Mouse (Mus musculus): ENCODE measurements around the gene Dixdc1. TPM values are rescaled to one million over a fixed set of nuclear protein-coding genes. Genes with fewer than 3 reads are reported as not detected.

Dixdc1 gene
- polyA plus RNA-seq, 2 experiments: 16.1 to 16.4 TPM

DNA sequence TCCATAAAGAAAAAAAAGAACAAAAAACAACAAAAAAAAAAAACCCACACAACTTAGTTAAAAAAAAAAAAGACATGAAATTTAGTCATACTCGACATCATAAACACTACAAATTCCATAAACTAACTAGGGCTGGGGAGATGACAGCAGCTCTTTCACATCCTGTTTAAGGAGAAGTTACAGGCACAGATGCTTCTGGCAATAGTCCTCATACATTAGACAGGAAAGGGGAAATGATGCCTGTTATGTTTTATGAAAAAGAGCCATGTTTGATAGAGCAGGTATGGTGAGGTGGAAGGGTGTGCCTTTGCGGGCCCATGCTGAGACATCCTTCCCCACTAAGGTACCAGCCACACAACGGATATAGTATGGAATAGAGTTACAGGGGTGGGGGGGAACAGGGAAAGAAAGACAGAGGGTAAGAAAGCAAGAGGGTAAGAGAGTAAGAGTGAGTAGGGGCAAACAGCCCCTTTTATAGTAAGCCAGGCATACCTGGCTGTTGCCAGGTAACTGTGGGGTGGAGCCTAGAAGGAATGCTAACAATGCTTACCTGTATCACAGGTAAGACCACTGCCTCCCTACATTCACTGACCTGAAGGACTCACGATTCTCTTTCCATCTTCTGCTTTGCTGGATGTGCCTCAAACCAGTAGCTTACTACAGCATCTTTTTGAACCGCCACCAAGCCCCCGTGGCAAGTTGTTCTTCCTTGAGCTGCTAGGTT, 22.4 kb upstream of the Dixdc1 start:
- no peak for ATAC-seq (ENCODE audit: low FRiP score, low read depth)
- 66% methylated on average over 6 of the region's 6 CpGs for WGBS

DNA sequence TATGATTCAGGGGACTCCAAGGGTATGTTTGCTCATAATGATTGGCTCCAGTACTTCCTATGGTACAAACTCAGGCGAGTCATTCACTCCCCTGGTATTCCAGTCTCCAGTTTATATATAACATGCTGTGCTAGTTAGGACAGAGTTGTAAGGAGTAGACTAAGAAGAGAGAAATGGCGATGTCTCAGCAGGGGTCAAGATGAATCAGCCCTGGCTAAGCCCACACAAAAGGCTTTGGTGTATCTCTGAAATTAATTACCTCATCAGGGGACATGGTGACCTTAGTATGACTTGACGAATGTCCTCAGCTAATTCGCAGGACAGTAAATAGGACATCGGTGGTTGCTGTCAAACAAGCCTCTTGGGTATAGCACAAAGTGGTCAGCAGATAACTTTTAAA, 17.4 kb upstream of the Dixdc1 start:
- WGBS: 47% methylated on average over 5 of the region's 5 CpGs
- Histone ChIP-seq H3K4me2 (replicated peaks; ENCODE audit: low read depth, low read length, severe bottlenecking) (no peak overlapping the region), H3K9me3 (ENCODE audit: control insufficient read depth, low read length) (no peaks in the 10 kb centered on the region), H3K9ac (ENCODE audit: low read depth, low read length, severe bottlenecking) (no peak overlapping the region), H3K36me3 (ENCODE audit: control insufficient read depth, insufficient read depth, low read length) (no peaks in the 10 kb centered on the region), H3K27me3 (ENCODE audit: control insufficient read depth, insufficient read depth, low read length) (no peaks in the 10 kb centered on the region), H3K4me3 (replicated peaks; ENCODE audit: low read length) (no peak overlapping the region), H3K27ac (replicated peaks; ENCODE audit: low read depth, low read length) (no peak overlapping the region), H3K4me1 (ENCODE audit: control insufficient read depth, insufficient read depth, low read length) (peaks cover 8% of the 10 kb centered on the region)
- DNase-seq (ENCODE audit: low spot score): no peak
- ATAC-seq (ENCODE audit: low FRiP score, low read depth): no peak
- no peak for TF ChIP-seq POLR2A (IDR thresholded peaks at IDR 0.05; ENCODE audit: borderline replicate concordance, extremely low read depth, insufficient read depth, insufficient read length)

More for the DNA sequence above, 22.4 kb upstream of the Dixdc1 start:
- no peak for DNase-seq (ENCODE audit: low spot score)
- TF ChIP-seq POLR2A (IDR thresholded peaks at IDR 0.05; ENCODE audit: borderline replicate concordance, extremely low read depth, insufficient read depth, insufficient read length): no peak
- Histone ChIP-seq H3K4me2 (replicated peaks; ENCODE audit: low read depth, low read length, severe bottlenecking) (no peak overlapping the region), H3K9ac (ENCODE audit: low read depth, low read length, severe bottlenecking) (no peak overlapping the region), H3K4me1 (ENCODE audit: control insufficient read depth, insufficient read depth, low read length) (no peaks in the 10 kb centered on the region), H3K36me3 (ENCODE audit: control insufficient read depth, insufficient read depth, low read length) (peaks cover 3% of the 10 kb centered on the region; the same call in 1 of the 2 replicates), H3K4me3 (replicated peaks; ENCODE audit: low read length) (no peak overlapping the region), H3K27ac (replicated peaks; ENCODE audit: low read depth, low read length) (no peak overlapping the region), H3K27me3 (ENCODE audit: control insufficient read depth, insufficient read depth, low read length) (no peaks in the 10 kb centered on the region), H3K9me3 (ENCODE audit: control insufficient read depth, low read length) (no peaks in the 10 kb centered on the region)

DNA sequence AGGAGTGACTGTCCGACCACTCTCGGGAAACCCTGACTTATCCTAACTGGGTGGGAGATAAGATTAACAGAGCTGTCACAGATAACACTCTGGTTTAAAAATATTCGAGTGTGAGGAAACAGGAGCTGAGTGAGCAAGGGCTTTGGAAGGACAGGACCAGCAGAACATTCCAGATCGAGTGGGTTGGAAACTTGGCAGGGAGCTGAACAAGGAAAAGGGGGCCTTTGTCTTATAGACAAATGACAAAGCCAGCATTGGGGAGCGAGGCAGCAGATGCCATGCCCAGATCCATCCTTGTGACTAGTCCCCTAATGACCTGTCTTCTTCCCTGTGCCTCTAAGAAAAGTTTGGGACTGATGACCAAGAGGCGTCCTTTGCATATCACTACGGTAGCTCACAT, 14.6 kb upstream of the Dixdc1 start:
- Histone ChIP-seq H3K9me3 (ENCODE audit: control insufficient read depth, low read length) (no peaks in the 10 kb centered on the region), H3K9ac (ENCODE audit: low read depth, low read length, severe bottlenecking) (no peak overlapping the region), H3K27ac (replicated peaks; ENCODE audit: low read depth, low read length) (no peak overlapping the region), H3K4me1 (ENCODE audit: control insufficient read depth, insufficient read depth, low read length) (peaks cover 10% of the 10 kb centered on the region), H3K27me3 (ENCODE audit: control insufficient read depth, insufficient read depth, low read length) (no peaks in the 10 kb centered on the region), H3K4me2 (replicated peaks; ENCODE audit: low read depth, low read length, severe bottlenecking) (no peak overlapping the region), H3K4me3 (replicated peaks; ENCODE audit: low read length) (no peak overlapping the region), H3K36me3 (ENCODE audit: control insufficient read depth, insufficient read depth, low read length) (no peaks in the 10 kb centered on the region)
- no peak for TF ChIP-seq POLR2A (IDR thresholded peaks at IDR 0.05; ENCODE audit: borderline replicate concordance, extremely low read depth, insufficient read depth, insufficient read length)
- 83% methylated on average over 7 of the region's 7 CpGs for WGBS
- ATAC-seq (ENCODE audit: low FRiP score, low read depth) (no peak), DNase-seq (ENCODE audit: low spot score) (no peak)

DNA sequence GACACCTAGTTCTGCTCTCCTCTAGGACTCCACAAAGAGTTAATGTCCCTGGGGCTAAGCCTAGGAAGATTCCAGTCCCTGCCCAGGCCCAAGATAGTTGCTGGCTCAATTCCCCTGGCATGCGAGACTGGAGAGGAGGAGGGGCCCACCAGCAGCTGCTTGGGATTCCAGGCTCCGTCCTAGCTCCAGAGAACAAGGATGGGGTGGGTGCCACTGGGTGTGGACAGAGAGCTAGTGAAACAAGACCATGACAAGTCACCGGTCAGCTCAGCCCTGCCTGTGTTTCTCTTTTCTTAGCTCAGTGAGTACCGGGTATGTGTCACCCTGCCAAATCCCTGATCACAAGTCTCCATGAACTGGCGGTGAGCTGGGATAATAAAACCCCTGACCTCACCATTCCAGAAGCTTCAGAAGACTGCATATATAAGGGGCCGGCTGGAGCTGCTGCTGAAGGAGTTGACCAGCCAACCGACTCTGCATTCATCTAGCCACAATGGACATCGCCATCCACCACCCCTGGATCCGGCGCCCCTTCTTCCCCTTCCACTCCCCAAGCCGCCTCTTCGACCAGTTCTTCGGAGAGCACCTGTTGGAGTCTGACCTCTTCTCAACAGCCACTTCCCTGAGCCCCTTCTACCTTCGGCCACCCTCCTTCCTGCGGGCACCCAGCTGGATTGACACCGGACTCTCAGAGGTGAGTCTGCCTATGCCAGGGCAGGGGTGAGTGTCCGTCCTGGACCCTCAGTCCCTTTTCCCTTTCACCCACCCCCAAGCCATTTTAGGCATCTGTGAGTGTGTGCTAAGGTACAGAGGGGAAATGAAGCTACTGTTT, 13.7 kb upstream of the Dixdc1 start:
- no peak overlapping the region for H3K4me2 ChIP-seq (replicated peaks; ENCODE audit: low read depth, low read length, severe bottlenecking)
- H3K36me3 ChIP-seq (ENCODE audit: control insufficient read depth, insufficient read depth, low read length): no peaks in the 10 kb centered on the region
- no peaks in the 10 kb centered on the region for H3K27me3 ChIP-seq (ENCODE audit: control insufficient read depth, insufficient read depth, low read length)
- peak; percentile 63 for DNase-seq (ENCODE audit: low spot score)
- no peak overlapping the region for H3K27ac ChIP-seq (replicated peaks; ENCODE audit: low read depth, low read length)
- no peak for TF ChIP-seq POLR2A (IDR thresholded peaks at IDR 0.05; ENCODE audit: borderline replicate concordance, extremely low read depth, insufficient read depth, insufficient read length)
- H3K4me1 ChIP-seq (ENCODE audit: control insufficient read depth, insufficient read depth, low read length): peaks cover 10% of the 10 kb centered on the region
- no peak overlapping the region for H3K9ac ChIP-seq (ENCODE audit: low read depth, low read length, severe bottlenecking)
- ATAC-seq (ENCODE audit: low FRiP score, low read depth): peak; percentile 75
- WGBS: 68% methylated on average over 17 of the region's 17 CpGs
- 0 out of 2 replicates have a peak overlapping the region, but pooled peaks have one; percentile 3 for H3K4me3 ChIP-seq (replicated peaks; ENCODE audit: low read length)
- H3K9me3 ChIP-seq (ENCODE audit: control insufficient read depth, low read length): no peaks in the 10 kb centered on the region

DNA sequence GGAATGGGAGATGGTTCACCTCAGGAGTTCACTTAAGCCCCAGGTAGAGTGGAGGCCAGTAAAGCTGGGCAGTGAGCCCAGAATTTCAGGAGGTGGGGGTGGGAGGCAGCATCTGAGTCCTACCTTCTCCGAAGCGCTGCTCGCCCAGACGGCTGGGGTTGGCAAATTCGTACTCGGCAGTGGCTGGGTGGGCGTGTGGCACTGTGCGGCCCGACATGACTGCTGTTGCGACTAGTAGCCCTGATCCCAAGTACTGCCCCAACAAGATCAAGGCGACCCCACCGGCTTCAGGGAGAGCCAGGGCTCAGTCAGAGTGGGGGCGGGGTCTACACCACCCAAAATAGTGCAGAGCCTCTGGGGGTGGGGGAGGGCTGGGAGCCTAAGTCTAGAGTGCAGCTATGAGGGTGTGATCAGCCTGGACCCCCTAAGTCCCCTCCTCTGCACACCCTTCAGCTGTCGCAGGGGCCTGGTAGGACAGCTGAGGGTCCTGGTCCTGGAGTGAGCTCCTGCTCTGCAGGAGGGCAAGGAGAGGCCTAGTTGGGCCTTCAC, 12.8 kb upstream of the Dixdc1 start, which contains the start of gene Hspb2:
Gene Hspb2 (minus strand): TSS at position 301 of the 549 bp plus-strand sequence.
- H3K27me3 ChIP-seq (ENCODE audit: control insufficient read depth, insufficient read depth, low read length): peaks cover 3% of the 10 kb centered on the region; the same call in 1 of the 2 replicates
- peak within 1 kb of the TSS; percentile 15; the same call in 1 of the 2 replicates for H3K4me2 ChIP-seq (replicated peaks; ENCODE audit: low read depth, low read length, severe bottlenecking)
- peak within 1 kb of the TSS; percentile 48; the same call in 1 of the 2 replicates for H3K27ac ChIP-seq (replicated peaks; ENCODE audit: low read depth, low read length)
- no peaks in the 10 kb centered on the region for H3K36me3 ChIP-seq (ENCODE audit: control insufficient read depth, insufficient read depth, low read length)
- 54% methylated on average over 13 of the region's 14 CpGs for WGBS
- ATAC-seq (ENCODE audit: low FRiP score, low read depth) (peak; percentile 84), DNase-seq (ENCODE audit: low spot score) (peak; percentile 40)
- no peaks in the 10 kb centered on the region for H3K9me3 ChIP-seq (ENCODE audit: control insufficient read depth, low read length)
- peak within 1 kb of the TSS; percentile 40 for H3K9ac ChIP-seq (ENCODE audit: low read depth, low read length, severe bottlenecking)
- TF ChIP-seq POLR2A (IDR thresholded peaks at IDR 0.05; ENCODE audit: borderline replicate concordance, extremely low read depth, insufficient read depth, insufficient read length): no peak
- H3K4me1 ChIP-seq (ENCODE audit: control insufficient read depth, insufficient read depth, low read length): peaks cover 10% of the 10 kb centered on the region
- peak within 1 kb of the TSS; percentile 13; the same call in 1 of the 2 replicates for H3K4me3 ChIP-seq (replicated peaks; ENCODE audit: low read length)

Data from limb, embryonic 14.5 days (tissue).